Mouse (Mus musculus) CH12.LX (cell line): ENCODE data around the gene Atf1. TPM values are rescaled to one million over a fixed set of nuclear protein-coding genes. Genes with fewer than 3 reads are reported as not detected.

Experiments
- DNase-seq: peaks from one replicate; pipeline ENCODE4 v3.0.0-alpha.2; 2013; ENCODE audit errors: extremely low read depth
- H3K27ac ChIP-seq: 2 replicates; pipeline ENCODE4 v1.5.1; 2012; ENCODE audit warnings: low read depth, mild to moderate bottlenecking, control low read depth, moderate library complexity; ENCODE audit not compliant: insufficient read depth
- H3K27me3 ChIP-seq: replicated peaks from 2 replicates; pipeline ENCODE3; 2012; ENCODE audit warnings: inconsistent platforms
- H3K36me3 ChIP-seq, 2 experiments: replicated peaks in 1 of 2; 2 replicates each; pipeline versions ENCODE3 to v1.6.1; 2012; ENCODE audit warnings: inconsistent platforms in 1 of 2, low read length in 1 of 2, mild to moderate bottlenecking in 1 of 2, mixed read lengths in 1 of 2, moderate library complexity in 1 of 2; ENCODE audit not compliant: control insufficient read depth in 1 of 2, insufficient read depth in 1 of 2
- H3K4me1 ChIP-seq, 2 experiments: 2 replicates each; pipeline ENCODE4 v1.6.1; 2012; ENCODE audit warnings: inconsistent platforms in 1 of 2, moderate library complexity in 1 of 2; ENCODE audit not compliant: insufficient read depth in 2 of 2, control insufficient read depth in 1 of 2
- H3K4me2 ChIP-seq: 2 replicates; pipeline ENCODE4 v1.6.1; 2012; ENCODE audit warnings: low read depth, mild to moderate bottlenecking, control low read depth; ENCODE audit not compliant: poor library complexity, insufficient read depth, severe bottlenecking
- H3K4me3 ChIP-seq, 3 experiments: fragments of 150-350 bp in 1 of 3; sonication (generic) in 1 of 3; replicated peaks in 1 of 3; 2 replicates each; pipeline versions ENCODE3 to v1.5.1; 2011 to 2012; ENCODE audit warnings: low read depth in 2 of 3, low read length in 2 of 3, mild to moderate bottlenecking in 2 of 3, moderate library complexity in 2 of 3, control low read depth in 1 of 3, improper control_type of control experiment in 1 of 3, inconsistent platforms in 1 of 3, mixed read lengths in 1 of 3; ENCODE audit not compliant: poor library complexity in 1 of 3
- H3K79me2 ChIP-seq: replicated peaks from 2 replicates; pipeline ENCODE4 v1.6.1; 2012; ENCODE audit warnings: mild to moderate bottlenecking, moderate library complexity; ENCODE audit not compliant: control insufficient read depth, poor library complexity, insufficient read depth, severe bottlenecking; ENCODE audit errors: extremely low read depth
- H3K9ac ChIP-seq: 2 replicates; pipeline ENCODE4 v1.6.1; 2012; ENCODE audit warnings: low read depth, mild to moderate bottlenecking, control low read depth, moderate library complexity; ENCODE audit not compliant: insufficient read depth
- H3K9me3 ChIP-seq: replicated peaks from 2 replicates; pipeline ENCODE3; 2012; ENCODE audit warnings: low read length, inconsistent platforms, mixed read lengths
- CHD1 ChIP-seq: IDR thresholded peaks from 2 replicates; pipeline ENCODE4 v1.6.1; 2012; ENCODE audit warnings: low read depth, low read length, improper control_type of control experiment, inconsistent platforms
- CTCF ChIP-seq, 2 experiments: IDR thresholded peaks in 1 of 2; conservative IDR thresholded peaks in 1 of 2; 2 replicates each; pipeline ENCODE4 v1.5.1; 2011 to 2012; ENCODE audit warnings: low read depth in 2 of 2, low read length in 2 of 2, improper control_type of control experiment in 1 of 2, inconsistent platforms in 1 of 2, mild to moderate bottlenecking in 1 of 2, moderate library complexity in 1 of 2
- EP300 ChIP-seq: IDR thresholded peaks from 2 replicates; pipeline ENCODE4 v1.6.1; 2011; ENCODE audit warnings: low read length, improper control_type of control experiment
- ETS1 ChIP-seq: conservative IDR thresholded peaks from 2 replicates; pipeline ENCODE4 v1.6.1; 2012; ENCODE audit warnings: low read depth, mild to moderate bottlenecking, inconsistent platforms, low read length, improper control_type of control experiment, moderate library complexity
- HCFC1 ChIP-seq: IDR thresholded peaks from 2 replicates; pipeline ENCODE4 v1.6.1; 2012; ENCODE audit warnings: low read depth, mild to moderate bottlenecking, inconsistent platforms, low read length, improper control_type of control experiment
- IRF4 ChIP-seq: IDR thresholded peaks from 2 replicates; pipeline ENCODE4 v1.6.1; 2014; ENCODE audit warnings: low read depth, mild to moderate bottlenecking, inconsistent platforms, low read length, improper control_type of control experiment
- MAFK ChIP-seq: IDR thresholded peaks from 2 replicates; pipeline ENCODE4 v1.6.1; 2011; ENCODE audit warnings: low read length, improper control_type of control experiment; ENCODE audit not compliant: insufficient replicate concordance
- MAZ ChIP-seq: IDR thresholded peaks from 2 replicates; pipeline ENCODE4 v1.6.1; 2012; ENCODE audit warnings: low read depth, mild to moderate bottlenecking, inconsistent platforms, low read length, improper control_type of control experiment, moderate library complexity
- MXI1 ChIP-seq: IDR thresholded peaks from 2 replicates; pipeline ENCODE4 v1.6.1; 2011; ENCODE audit warnings: mild to moderate bottlenecking, low read depth, low read length, improper control_type of control experiment
- MYC ChIP-seq: IDR thresholded peaks from 2 replicates; pipeline ENCODE4 v1.6.1; 2011; ENCODE audit warnings: low read depth, mild to moderate bottlenecking, improper control_type of control experiment, low read length
- NRF1 ChIP-seq: IDR thresholded peaks from 2 replicates; pipeline ENCODE4 v1.6.1; 2014; ENCODE audit warnings: low read depth, mild to moderate bottlenecking, inconsistent platforms, low read length, improper control_type of control experiment, moderate library complexity
- PAX5 ChIP-seq: IDR thresholded peaks from 2 replicates; pipeline ENCODE4 v1.6.1; 2012; ENCODE audit warnings: low read length, inconsistent platforms, mixed read lengths
- POLR2AphosphoS2 ChIP-seq: IDR thresholded peaks from 2 replicates; pipeline ENCODE4 v1.6.1; 2011; ENCODE audit warnings: low read depth, low read length, improper control_type of control experiment
- SIN3A ChIP-seq: IDR thresholded peaks from 2 replicates; pipeline ENCODE4 v1.6.1; 2012; ENCODE audit warnings: low read length, improper control_type of control experiment, inconsistent platforms
- TBP ChIP-seq: conservative IDR thresholded peaks from 2 replicates; pipeline ENCODE4 v1.6.1; 2011; ENCODE audit warnings: low read depth, low read length, improper control_type of control experiment
- UBTF ChIP-seq: IDR thresholded peaks from 2 replicates; pipeline ENCODE4 v1.6.1; 2012; ENCODE audit warnings: low read depth, mild to moderate bottlenecking, inconsistent platforms, low read length, improper control_type of control experiment, moderate library complexity
- USF2 ChIP-seq: conservative IDR thresholded peaks from 2 replicates; pipeline ENCODE4 v1.6.1; 2011; ENCODE audit warnings: low read depth, low read length, improper control_type of control experiment
- ZMIZ1 ChIP-seq: IDR thresholded peaks from 2 replicates; pipeline ENCODE4 v1.6.1; 2012; ENCODE audit warnings: low read depth, mild to moderate bottlenecking, inconsistent platforms, low read length, improper control_type of control experiment
- dilution Hi-C: fragments of 300-500 bp; cut with MboI; formaldehyde crosslinking; loops from 2 replicates; pipeline ENCODE4 v1.14.3; 2020; ENCODE audit warnings: low sequenced_read_pairs; ENCODE audit not compliant: extremely low pct_unique_long_range_greater_than_20kb, extremely low pct_ligation_motif_present
- in situ Hi-C: fragments of 300-500 bp; cut with MboI; formaldehyde crosslinking; loops from 3 replicates; pipeline ENCODE4 v1.14.3; 2019; ENCODE audit warnings: low sequenced_read_pairs, low pct_ligation_motif_present, low pct_unique_long_range_greater_than_20kb, mixed read lengths
- polyA plus RNA-seq: library from polyadenylated mRNA; unstranded; fragments of >175 nt; gene quantifications from 2 replicates; pipeline ENCODE4 v1.2.1, GENCODE M21; 2012; ENCODE audit warnings: low read depth; ENCODE audit not compliant: insufficient read length
- total RNA-seq, 2 experiments: library from RNA; depleted of rRNA; stranded (reverse); fragments of 300-350 nt in 1 of 2; fragments of >200 nt in 1 of 2; gene quantifications; 2 replicates each; pipeline ENCODE4 v1.2.3; 2012 to 2014

Atf1 gene
- total and polyA plus RNA-seq, 3 experiments: 28.2 to 133 (median 51.1) TPM

DNA sequence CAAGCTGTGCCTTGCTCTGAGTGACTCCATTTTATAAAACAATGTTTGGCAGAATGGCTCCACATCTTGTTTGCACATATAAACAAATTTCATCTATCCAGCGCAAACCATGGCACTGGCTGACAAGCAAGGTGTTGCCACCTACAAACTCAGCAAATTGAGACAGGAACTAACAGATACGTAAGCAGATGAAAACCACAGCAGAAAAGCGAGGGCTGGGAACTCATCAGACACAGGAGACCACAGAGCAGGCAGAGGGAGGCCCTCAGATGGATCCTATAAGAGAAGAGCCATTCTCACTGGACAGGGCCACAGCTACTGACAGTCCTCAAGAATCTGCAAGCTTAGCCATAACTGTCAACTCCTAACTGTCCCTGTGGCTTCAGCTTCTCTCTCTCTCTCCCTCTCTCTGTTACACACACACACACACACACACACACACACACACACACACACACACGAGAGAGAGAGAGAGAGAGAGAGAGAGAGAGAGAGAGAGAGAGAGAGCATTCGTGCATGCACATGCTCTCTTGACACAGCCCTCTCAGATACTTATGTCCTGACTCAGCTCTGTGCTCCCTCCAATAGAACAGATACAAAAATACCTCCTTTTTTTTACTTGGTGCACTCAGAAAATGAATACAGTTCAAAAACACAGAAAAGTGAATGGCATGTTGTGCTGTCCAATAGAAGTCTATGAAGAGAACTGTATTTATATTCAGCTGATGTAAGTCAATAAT, 38.1 kb downstream of the Atf1 start:
- H3K4me3 ChIP-seq: no peak overlapping the region
- H3K9me3 ChIP-seq: peaks cover 3% of the 10 kb centered on the region
- TF ChIP-seq EP300 (no peak), TBP (no peak), MYC (no peak), USF2 (no peak), CTCF (conservative IDR thresholded peaks at IDR 0.05 in 1 of 2, IDR thresholded peaks at IDR 0.05 in 1 of 2; ENCODE audit: low read depth in 2 of 2, low read length in 2 of 2) (no peak), IRF4 (no peak), NRF1 (no peak), CHD1 (no peak), MXI1 (no peak), PAX5 (no peak), UBTF (no peak), ETS1 (no peak), ZMIZ1 (no peak), MAZ (no peak)
- no peaks in the 10 kb centered on the region for H3K79me2 ChIP-seq
- in situ Hi-C loops (loop anchor here (10.0 kb wide), 1 partner anchor 59 kb away; no protein-coding TSS in a partner anchor), dilution Hi-C loops (no loop called here)
- no peak overlapping the region for H3K4me2 ChIP-seq
- no peaks in the 10 kb centered on the region for H3K4me1 ChIP-seq
- H3K27me3 ChIP-seq: no peaks in the 10 kb centered on the region
- peaks cover 6 to 14% of the 10 kb centered on the region in 2 experiments for H3K36me3 ChIP-seq
- no peak overlapping the region for H3K27ac ChIP-seq
- H3K9ac ChIP-seq: no peak overlapping the region
- no peak for DNase-seq

- no peak overlapping the region for H3K4me2 ChIP-seq
- no peak for TF ChIP-seq SIN3A
- TF ChIP-seq IRF4: no peak
- no peak for TF ChIP-seq POLR2AphosphoS2
- no peak for TF ChIP-seq MAFK
- TF ChIP-seq MAZ: no peak
- TF ChIP-seq ETS1: no peak
- no peak for TF ChIP-seq HCFC1
- TF ChIP-seq CHD1: no peak
- H3K27ac ChIP-seq: no peak overlapping the region
- in situ Hi-C loops (loop anchor here (10.0 kb wide), 1 partner anchor 56 kb away; no protein-coding TSS in a partner anchor), dilution Hi-C loops (no loop called here)
- no peaks in the 10 kb centered on the region for H3K27me3 ChIP-seq
- H3K9ac ChIP-seq: no peak overlapping the region
- no peaks in the 10 kb centered on the region for H3K36me3 ChIP-seq
- H3K4me3 ChIP-seq: no peak overlapping the region
- DNase-seq: no peak
- peaks cover 5% of the 10 kb centered on the region for H3K9me3 ChIP-seq
- H3K4me1 ChIP-seq: no peaks in the 10 kb centered on the region
- no peaks in the 10 kb centered on the region for H3K79me2 ChIP-seq
Measured at GRCm38 (mm10) chr15:100268916-100269315, 41.3 kb downstream of the Atf1 start.
